17 mouse cellular contexts compared by ENCODE assay signal in genomic region chr2:76421411-76421924, GRCm38 (mm10).
"Had no signal": no experiment of that assay in that cellular context is flagged by ENCODE, and none has a peak within 500 bp of the region (broad histone marks: within the 10 kb centered on the region; RNA-seq: fewer than 3 reads in every experiment).

No protein-coding gene starts in this region.

- ATAC-seq: hindbrain, postnatal 0 days; intestine, embryonic 16.5 days; liver, embryonic 12.5 days had no signal

- DNase-seq: gastrocnemius, adult 2 months; gastrocnemius, postnatal 10 days; gastrocnemius, postnatal 25 days; heart, adult 2 months; heart, postnatal 14 days; heart, postnatal 36 days; kidney, adult 11 months; kidney, adult 2 months; kidney, adult 9 months; kidney, postnatal 14 days; kidney, postnatal 36 days; layer of hippocampus, adult 9-11 months; layer of hippocampus, postnatal 36 days; left cerebral cortex, postnatal 4 days had no signal
